Mouse (Mus musculus): ENCODE measurements around the gene Foxp1. TPM values are rescaled to one million over a fixed set of nuclear protein-coding genes. Genes with fewer than 3 reads are reported as not detected.

The Foxp1 gene
- polyA plus RNA-seq, 2 experiments = 7.9 to 10.6 TPM

- WGBS (ENCODE audit: insufficient replicate concordance) = 59% methylated on average over 2 of the region's 2 CpGs
- no peak overlapping the region for H3K27ac ChIP-seq
- TF ChIP-seq CTCF (IDR thresholded peaks at IDR 0.05; ENCODE audit: low read depth) (no peak), EP300 (IDR thresholded peaks at IDR 0.05; ENCODE audit: low read depth) (no peak)
- H3K4me3 ChIP-seq (ENCODE audit: insufficient read depth in 1 of 2, low read depth in 2 of 2, low read length in 2 of 2) = no peak overlapping the region
- peaks cover 5 to 19% of the 10 kb centered on the region in 2 experiments for H3K4me1 ChIP-seq (replicated peaks; ENCODE audit: control insufficient read depth in 2 of 2, insufficient read depth in 2 of 2, low read length in 1 of 2)
- DNase-seq (ENCODE audit: low read depth in 3 of 3, low spot score in 3 of 3) = no peak
- no peaks in the 10 kb centered on the region for H3K9me3 ChIP-seq (ENCODE audit: control insufficient read depth, low read length)
- H3K36me3 ChIP-seq (replicated peaks; ENCODE audit: control insufficient read depth, insufficient read depth, low read depth) = no peaks in the 10 kb centered on the region
- no peak overlapping the region for H3K9ac ChIP-seq (replicated peaks)
- H3K27me3 ChIP-seq (ENCODE audit: control insufficient read depth, insufficient read depth, low read length) = no peaks in the 10 kb centered on the region
- ATAC-seq (ENCODE audit: insufficient read depth) = no peak
- no peak overlapping the region for H3K4me2 ChIP-seq (ENCODE audit: low read depth)
Observed at GRCm38 (mm10) chr6:99354338-99354737, 168.2 kb downstream of the Foxp1 start.

GRCm38 (mm10) chr6:99353441-99353840 lies 169.1 kb downstream of the Foxp1 start:
- TF ChIP-seq CTCF (IDR thresholded peaks at IDR 0.05; ENCODE audit: low read depth) (no peak), EP300 (IDR thresholded peaks at IDR 0.05; ENCODE audit: low read depth) (no peak)

GRCm38 (mm10) chr6:99350566-99350965 lies 172.0 kb downstream of the Foxp1 start:
- H3K4me2 ChIP-seq (ENCODE audit: low read depth) = no peak overlapping the region
- 32% methylated on average over 3 of the region's 3 CpGs for WGBS (ENCODE audit: insufficient replicate concordance)
- ATAC-seq (ENCODE audit: insufficient read depth) = peak; percentile 58

More at GRCm38 (mm10) chr6:99353441-99353840, 169.1 kb downstream of the Foxp1 start:
- Histone ChIP-seq H3K27me3 (ENCODE audit: control insufficient read depth, insufficient read depth, low read length) (no peaks in the 10 kb centered on the region), H3K36me3 (replicated peaks; ENCODE audit: control insufficient read depth, insufficient read depth, low read depth) (no peaks in the 10 kb centered on the region), H3K4me1 (replicated peaks; ENCODE audit: control insufficient read depth in 2 of 2, insufficient read depth in 2 of 2, low read length in 1 of 2) (peaks cover 5 to 12% of the 10 kb centered on the region in 2 experiments), H3K4me3 (ENCODE audit: insufficient read depth in 1 of 2, low read depth in 2 of 2, low read length in 2 of 2) (no peak overlapping the region), H3K27ac (no peak overlapping the region), H3K9me3 (ENCODE audit: control insufficient read depth, low read length) (no peaks in the 10 kb centered on the region), H3K9ac (replicated peaks) (no peak overlapping the region), H3K4me2 (ENCODE audit: low read depth) (no peak overlapping the region)
- WGBS (ENCODE audit: insufficient replicate concordance) = 53% methylated on average over 2 of the region's 2 CpGs
- no peak for ATAC-seq (ENCODE audit: insufficient read depth)
- DNase-seq (ENCODE audit: low read depth in 3 of 3, low spot score in 3 of 3) = no peak

GRCm38 (mm10) chr6:99350156-99350555 lies 172.4 kb downstream of the Foxp1 start:
- peak; percentile 78; the same call in 1 of the 2 replicates for ATAC-seq (ENCODE audit: insufficient read depth)
- no peak overlapping the region for H3K4me2 ChIP-seq (ENCODE audit: low read depth)
- 32% methylated on average over 5 of the region's 5 CpGs for WGBS (ENCODE audit: insufficient replicate concordance)

More at GRCm38 (mm10) chr6:99350566-99350965, 172.0 kb downstream of the Foxp1 start:
- Histone ChIP-seq H3K9me3 (ENCODE audit: control insufficient read depth, low read length) (no peaks in the 10 kb centered on the region), H3K4me1 (replicated peaks; ENCODE audit: control insufficient read depth in 2 of 2, insufficient read depth in 2 of 2, low read length in 1 of 2) (peaks cover 5 to 12% of the 10 kb centered on the region in 2 experiments), H3K36me3 (replicated peaks; ENCODE audit: control insufficient read depth, insufficient read depth, low read depth) (no peaks in the 10 kb centered on the region), H3K27me3 (ENCODE audit: control insufficient read depth, insufficient read depth, low read length) (no peaks in the 10 kb centered on the region), H3K27ac (no peak overlapping the region), H3K4me3 (ENCODE audit: insufficient read depth in 1 of 2, low read depth in 2 of 2, low read length in 2 of 2) (no peak overlapping the region), H3K9ac (replicated peaks) (no peak overlapping the region)
- TF ChIP-seq EP300 (IDR thresholded peaks at IDR 0.05; ENCODE audit: low read depth) (no peak), CTCF (IDR thresholded peaks at IDR 0.05; ENCODE audit: low read depth) (no peak)
- no peak for DNase-seq (ENCODE audit: low read depth in 3 of 3, low spot score in 3 of 3)

GRCm38 (mm10) chr6:99347836-99348235 lies 174.7 kb downstream of the Foxp1 start:
- no peak overlapping the region for H3K4me3 ChIP-seq (ENCODE audit: insufficient read depth in 1 of 2, low read depth in 2 of 2, low read length in 2 of 2)
- TF ChIP-seq EP300 (IDR thresholded peaks at IDR 0.05; ENCODE audit: low read depth) (no peak), CTCF (IDR thresholded peaks at IDR 0.05; ENCODE audit: low read depth) (no peak)
- ATAC-seq (ENCODE audit: insufficient read depth) = no peak
- no peak for DNase-seq (ENCODE audit: low read depth in 3 of 3, low spot score in 3 of 3)
- 80% methylated on average over 10 of the region's 10 CpGs for WGBS (ENCODE audit: insufficient replicate concordance)
- no peaks in the 10 kb centered on the region for H3K9me3 ChIP-seq (ENCODE audit: control insufficient read depth, low read length)
- no peak overlapping the region for H3K27ac ChIP-seq
- no peaks in the 10 kb centered on the region for H3K27me3 ChIP-seq (ENCODE audit: control insufficient read depth, insufficient read depth, low read length)
- no peak overlapping the region for H3K9ac ChIP-seq (replicated peaks)
- H3K4me1 ChIP-seq (replicated peaks; ENCODE audit: control insufficient read depth in 2 of 2, insufficient read depth in 2 of 2, low read length in 1 of 2) = peaks cover 5 to 12% of the 10 kb centered on the region in 2 experiments
- H3K4me2 ChIP-seq (ENCODE audit: low read depth) = no peak overlapping the region
- H3K36me3 ChIP-seq (replicated peaks; ENCODE audit: control insufficient read depth, insufficient read depth, low read depth) = no peaks in the 10 kb centered on the region

More at GRCm38 (mm10) chr6:99350156-99350555, 172.4 kb downstream of the Foxp1 start:
- Histone ChIP-seq H3K9me3 (ENCODE audit: control insufficient read depth, low read length) (no peaks in the 10 kb centered on the region), H3K4me3 (ENCODE audit: insufficient read depth in 1 of 2, low read depth in 2 of 2, low read length in 2 of 2) (no peak overlapping the region), H3K36me3 (replicated peaks; ENCODE audit: control insufficient read depth, insufficient read depth, low read depth) (no peaks in the 10 kb centered on the region), H3K4me1 (replicated peaks; ENCODE audit: control insufficient read depth in 2 of 2, insufficient read depth in 2 of 2, low read length in 1 of 2) (peaks cover 5 to 12% of the 10 kb centered on the region in 2 experiments), H3K27me3 (ENCODE audit: control insufficient read depth, insufficient read depth, low read length) (no peaks in the 10 kb centered on the region), H3K27ac (no peak overlapping the region), H3K9ac (replicated peaks) (no peak overlapping the region)
- TF ChIP-seq EP300 (IDR thresholded peaks at IDR 0.05; ENCODE audit: low read depth) (peak; percentile 62), CTCF (IDR thresholded peaks at IDR 0.05; ENCODE audit: low read depth) (no peak)
- peak; percentile 9 to 22 (median 13) for DNase-seq (ENCODE audit: low read depth in 3 of 3, low spot score in 3 of 3)
